Mouse (Mus musculus): ENCODE data around the gene Kcnq2.

Gene Kcnq2

GRCm38 (mm10) chr2:181038644-181039355, 96.3 kb downstream of the Kcnq2 start:
- peak; percentile 27 to 57 for DNase-seq

GRCm38 (mm10) chr2:181036561-181036960, 98.5 kb downstream of the Kcnq2 start:
- no peak for DNase-seq

GRCm38 (mm10) chr2:181035186-181035585, 99.9 kb downstream of the Kcnq2 start:
- DNase-seq: no peak

GRCm38 (mm10) chr2:181033310-181033709, 101.8 kb downstream of the Kcnq2 start:
- no peak for DNase-seq

- DNase-seq: peak in 1 of 2 experiments; percentile 51
These were observed 102.7 kb downstream of the Kcnq2 start for GRCm38 (mm10) chr2:181032407-181032806.

- no peak for DNase-seq
These were observed 103.6 kb downstream of the Kcnq2 start for GRCm38 (mm10) chr2:181031406-181031934.

Measured in kidney, postnatal 36 days (tissue).